Mouse (Mus musculus) hindbrain, embryonic 10.5 days (tissue): ENCODE measurements around the gene Tmem11. TPM values are rescaled to one million over a fixed set of nuclear protein-coding genes. Genes with fewer than 3 reads are reported as not detected.

Experiments
- polyA plus RNA-seq: library from polyadenylated mRNA; unstranded; fragments of >200 nt; fragmentation: Nextera tagmentation; extraction: Ambion mirVana; gene quantifications from 2 replicates; pipeline ENCODE4 v1.2.1, GENCODE M21; 2016

Gene Tmem11
- polyA plus RNA-seq, 1 experiment from 2014 or later: 68.7 TPM

Other genes with a start within 250 kb of the Tmem11 start
- gene Llgl1, start 179.5 kb downstream of the Tmem11 start, polyA plus RNA-seq: 144 and 152 TPM in 2 replicates
- 80.0 and 81.7 TPM in 2 replicates for gene Flii, start 152.0 kb downstream of the Tmem11 start, polyA plus RNA-seq
- 14.8 and 16.9 TPM in 2 replicates for gene Mief2, start 150.9 kb downstream of the Tmem11 start, polyA plus RNA-seq
- gene Top3a, start 101.9 kb downstream of the Tmem11 start, polyA plus RNA-seq: 17.8 and 24.3 TPM in 2 replicates
- 6.9 and 8.4 TPM in 2 replicates for gene Smcr8, start 101.7 kb downstream of the Tmem11 start, polyA plus RNA-seq
- gene Shmt1, start 67.6 kb downstream of the Tmem11 start, polyA plus RNA-seq: 60.0 and 78.6 TPM in 2 replicates
- 31.4 and 33.0 TPM in 2 replicates for gene Dhrs7b, start 48.6 kb downstream of the Tmem11 start, polyA plus RNA-seq
- 22.1 and 26.3 TPM in 2 replicates for gene Natd1, start 35.5 kb upstream of the Tmem11 start, polyA plus RNA-seq
- 55.9 and 67.5 TPM in 2 replicates for gene Map2k3, start 52.8 kb upstream of the Tmem11 start, polyA plus RNA-seq
- 2.9 and 3.7 TPM in 2 replicates for gene Kcnj12, start 143.3 kb upstream of the Tmem11 start, polyA plus RNA-seq
- 0.73 and 1.5 TPM in 2 replicates for gene Tnfrsf13b, start 247.5 kb upstream of the Tmem11 start, polyA plus RNA-seq